Mouse (Mus musculus) heart, embryonic 16.5 days (tissue): ENCODE measurements around the gene Olfr780. TPM values are rescaled to one million over a fixed set of nuclear protein-coding genes. Genes with fewer than 3 reads are reported as not detected.

Experiments used
- polyA plus RNA-seq: library from polyadenylated mRNA; unstranded; fragments of >200 nt; fragmentation: Nextera tagmentation; extraction: Ambion mirVana; gene quantifications from 2 replicates; pipeline ENCODE4 v1.2.1, GENCODE M21; 2015

Gene Olfr780
- polyA plus RNA-seq, 1 experiment from 2014 or later = not detected

Other genes starting within 250 kb of the Olfr780 start
- not detected in 2 replicates for gene Olfr766-ps1, start 249.1 kb upstream of the Olfr780 start, polyA plus RNA-seq
- gene Olfr767, start 235.2 kb upstream of the Olfr780 start, polyA plus RNA-seq = not detected in 2 replicates
- gene Olfr768, start 218.7 kb upstream of the Olfr780 start, polyA plus RNA-seq = not detected in 2 replicates
- not detected in 2 replicates for gene Olfr769, start 200.3 kb upstream of the Olfr780 start, polyA plus RNA-seq
- not detected in 2 replicates for gene Olfr770, start 179.1 kb upstream of the Olfr780 start, polyA plus RNA-seq
- gene Olfr771, start 153.4 kb upstream of the Olfr780 start, polyA plus RNA-seq = not detected in 2 replicates
- gene Olfr772, start 140.2 kb upstream of the Olfr780 start, polyA plus RNA-seq = not detected in 2 replicates
- gene Olfr773, start 130.7 kb upstream of the Olfr780 start, polyA plus RNA-seq = not detected in 2 replicates
- not detected in 2 replicates for gene Olfr774, start 81.9 kb upstream of the Olfr780 start, polyA plus RNA-seq
- gene Olfr775, start 69.7 kb upstream of the Olfr780 start, polyA plus RNA-seq = not detected in 2 replicates
- gene Olfr776, start 59.0 kb upstream of the Olfr780 start, polyA plus RNA-seq = not detected in 2 replicates
- gene Olfr777, start 46.6 kb upstream of the Olfr780 start, polyA plus RNA-seq = not detected in 2 replicates
- not detected in 2 replicates for gene Olfr781, start 10.7 kb downstream of the Olfr780 start, polyA plus RNA-seq
- gene Olfr782, start 30.7 kb downstream of the Olfr780 start, polyA plus RNA-seq = not detected in 2 replicates
- gene Olfr784, start 66.0 kb downstream of the Olfr780 start, polyA plus RNA-seq = 0.05 TPM in 1 of 2 replicates, not detected in the other
- gene Olfr785, start 87.3 kb downstream of the Olfr780 start, polyA plus RNA-seq = not detected in 2 replicates
- not detected in 2 replicates for gene Olfr786, start 109.2 kb downstream of the Olfr780 start, polyA plus RNA-seq
- not detected in 2 replicates for gene Olfr787, start 143.7 kb downstream of the Olfr780 start, polyA plus RNA-seq
- not detected in 2 replicates for gene Olfr788, start 152.9 kb downstream of the Olfr780 start, polyA plus RNA-seq
- gene Olfr789, start 166.6 kb downstream of the Olfr780 start, polyA plus RNA-seq = not detected in 2 replicates
- gene Olfr790, start 180.4 kb downstream of the Olfr780 start, polyA plus RNA-seq = not detected in 2 replicates
- gene Olfr791, start 203.7 kb downstream of the Olfr780 start, polyA plus RNA-seq = not detected in 2 replicates
- gene Olfr792, start 221.0 kb downstream of the Olfr780 start, polyA plus RNA-seq = not detected in 2 replicates
- not detected in 2 replicates for gene Olfr794, start 249.5 kb downstream of the Olfr780 start, polyA plus RNA-seq